Mouse (Mus musculus): ENCODE measurements around the gene Ercc6.

GRCm38 (mm10) chr14:32506329-32506728 is 7.0 kb upstream of the Ercc6 start:
- TF ChIP-seq CTCF (IDR thresholded peaks at IDR 0.05) (no peak), EP300 (IDR thresholded peaks at IDR 0.05) (no peak)

All from lung, postnatal 0 days (tissue).